Mouse (Mus musculus): ENCODE results near the gene Tmem100. TPM values are rescaled to one million over a fixed set of nuclear protein-coding genes. Genes with fewer than 3 reads are reported as not detected.

The Tmem100 gene
- polyA plus RNA-seq, 1 experiment from 2014 or later: 21.9 TPM

GRCm38 (mm10) chr11:89998996-89999770 is 31.0 kb upstream of the Tmem100 start:
- ATAC-seq (replicated peaks; ENCODE audit: low FRiP score): no peak
- H3K4me3 ChIP-seq (replicated peaks): no peak overlapping the region
- H3K4me2 ChIP-seq: no peak overlapping the region
- no peaks in the 10 kb centered on the region for H3K36me3 ChIP-seq
- peaks cover 15% of the 10 kb centered on the region for H3K4me1 ChIP-seq
- no peaks in the 10 kb centered on the region for H3K27me3 ChIP-seq
- 91% methylated on average over 18 of the region's 18 CpGs for WGBS
- no peaks in the 10 kb centered on the region for H3K9me3 ChIP-seq (replicated peaks)
- no peak overlapping the region for H3K9ac ChIP-seq
- H3K27ac ChIP-seq: no peak overlapping the region

GRCm38 (mm10) chr11:90000666-90001065 is 29.5 kb upstream of the Tmem100 start:
- no peak overlapping the region for H3K27ac ChIP-seq
- no peaks in the 10 kb centered on the region for H3K9me3 ChIP-seq (replicated peaks)
- no peaks in the 10 kb centered on the region for H3K36me3 ChIP-seq
- WGBS: 85% methylated on average over 4 of the region's 4 CpGs
- H3K9ac ChIP-seq: no peak overlapping the region
- no peak overlapping the region for H3K4me3 ChIP-seq (replicated peaks)
- peaks cover 10% of the 10 kb centered on the region for H3K4me1 ChIP-seq
- no peaks in the 10 kb centered on the region for H3K27me3 ChIP-seq
- ATAC-seq (replicated peaks; ENCODE audit: low FRiP score): no peak
- H3K4me2 ChIP-seq: no peak overlapping the region

GRCm38 (mm10) chr11:90001396-90002230 is 28.5 kb upstream of the Tmem100 start:
- Histone ChIP-seq H3K4me1 (peaks cover 13% of the 10 kb centered on the region), H3K27me3 (no peaks in the 10 kb centered on the region), H3K9ac (0 out of 2 replicates have a peak overlapping the region, but pooled peaks have one; percentile 64), H3K4me3 (replicated peaks) (peak overlapping the region; percentile 54), H3K27ac (peak overlapping the region; percentile 90), H3K9me3 (replicated peaks) (no peaks in the 10 kb centered on the region), H3K36me3 (no peaks in the 10 kb centered on the region), H3K4me2 (peak overlapping the region; percentile 84)
- WGBS: 81% methylated on average over 10 of the region's 10 CpGs
- ATAC-seq (replicated peaks; ENCODE audit: low FRiP score): no peak

- ATAC-seq (replicated peaks; ENCODE audit: low FRiP score): peak; percentile 97
- 8% methylated on average over 35 of the region's 35 CpGs for WGBS
- Histone ChIP-seq H3K9me3 (replicated peaks) (no peaks in the 10 kb centered on the region), H3K4me1 (peaks cover 13% of the 10 kb centered on the region), H3K27ac (peak within 1 kb of the TSS; percentile 90), H3K4me2 (peak within 1 kb of the TSS; percentile 84), H3K36me3 (no peaks in the 10 kb centered on the region), H3K9ac (peak within 1 kb of the TSS; percentile 64), H3K4me3 (replicated peaks) (peak within 1 kb of the TSS; percentile 54), H3K27me3 (no peaks in the 10 kb centered on the region)
Measured at GRCm38 (mm10) chr11:90002231-90002986, 27.7 kb upstream of the Tmem100 start, which contains the start of gene Pctp. Pctp (minus strand) TSS chr11:90002894.

- Histone ChIP-seq H3K4me2 (peak overlapping the region; percentile 84), H3K4me1 (peaks cover 14% of the 10 kb centered on the region), H3K36me3 (no peaks in the 10 kb centered on the region), H3K9ac (peak overlapping the region; percentile 64; the same call in 1 of the 2 replicates), H3K9me3 (replicated peaks) (no peaks in the 10 kb centered on the region), H3K27ac (peak overlapping the region; percentile 76; the same call in 1 of the 2 replicates), H3K27me3 (no peaks in the 10 kb centered on the region), H3K4me3 (replicated peaks) (peak overlapping the region; percentile 54)
- no peak for ATAC-seq (replicated peaks; ENCODE audit: low FRiP score)
- 14% methylated on average over 8 of the region's 8 CpGs for WGBS
Measured at GRCm38 (mm10) chr11:90002987-90003348, 27.2 kb upstream of the Tmem100 start.

- no peaks in the 10 kb centered on the region for H3K36me3 ChIP-seq
- peaks cover 16% of the 10 kb centered on the region for H3K4me1 ChIP-seq
- H3K27ac ChIP-seq: no peak overlapping the region
- H3K9me3 ChIP-seq (replicated peaks): no peaks in the 10 kb centered on the region
- 92% methylated on average over 4 of the region's 4 CpGs for WGBS
- peak overlapping the region; percentile 84; the same call in 1 of the 2 replicates for H3K4me2 ChIP-seq
- no peaks in the 10 kb centered on the region for H3K27me3 ChIP-seq
- H3K4me3 ChIP-seq (replicated peaks): peak overlapping the region; percentile 54; the same call in 1 of the 2 replicates
- ATAC-seq (replicated peaks; ENCODE audit: low FRiP score): no peak
- H3K9ac ChIP-seq: no peak overlapping the region
Measured at GRCm38 (mm10) chr11:90003386-90003785, 26.8 kb upstream of the Tmem100 start.

GRCm38 (mm10) chr11:90006111-90006510 is 24.0 kb upstream of the Tmem100 start:
- Histone ChIP-seq H3K4me3 (replicated peaks) (no peak overlapping the region), H3K27me3 (no peaks in the 10 kb centered on the region), H3K36me3 (no peaks in the 10 kb centered on the region), H3K9me3 (replicated peaks) (no peaks in the 10 kb centered on the region), H3K9ac (no peak overlapping the region), H3K4me2 (no peak overlapping the region), H3K27ac (no peak overlapping the region), H3K4me1 (peaks cover 16% of the 10 kb centered on the region)
- 26% methylated on average over 4 of the region's 4 CpGs for WGBS
- ATAC-seq (replicated peaks; ENCODE audit: low FRiP score): no peak

- Histone ChIP-seq H3K4me1 (0 out of 2 replicates have a peak, but pooled peaks cover 6% of the 10 kb centered on the region), H3K4me3 (replicated peaks) (no peak overlapping the region), H3K27ac (peak overlapping the region; percentile 4; the same call in 1 of the 2 replicates), H3K4me2 (no peak overlapping the region), H3K27me3 (no peaks in the 10 kb centered on the region), H3K9ac (no peak overlapping the region), H3K36me3 (no peaks in the 10 kb centered on the region), H3K9me3 (replicated peaks) (no peaks in the 10 kb centered on the region)
- ATAC-seq (replicated peaks; ENCODE audit: low FRiP score): no peak
- WGBS: 24% methylated on average over 7 of the region's 7 CpGs
Measured at GRCm38 (mm10) chr11:90007791-90008531, 22.2 kb upstream of the Tmem100 start.

- H3K4me3 ChIP-seq (replicated peaks): no peak overlapping the region
- 72% methylated on average over 6 of the region's 6 CpGs for WGBS
- H3K4me2 ChIP-seq: no peak overlapping the region
- H3K4me1 ChIP-seq: peaks cover 7% of the 10 kb centered on the region
- H3K9me3 ChIP-seq (replicated peaks): no peaks in the 10 kb centered on the region
- H3K9ac ChIP-seq: no peak overlapping the region
- no peaks in the 10 kb centered on the region; the same call in 1 of the 2 replicates for H3K27me3 ChIP-seq
- ATAC-seq (replicated peaks; ENCODE audit: low FRiP score): no peak
- H3K36me3 ChIP-seq: no peaks in the 10 kb centered on the region
- H3K27ac ChIP-seq: no peak overlapping the region
Measured at GRCm38 (mm10) chr11:90013657-90014056, 16.5 kb upstream of the Tmem100 start.

- WGBS: 45% methylated on average over 7 of the region's 7 CpGs
- H3K4me2 ChIP-seq: no peak overlapping the region
- no peaks in the 10 kb centered on the region for H3K9me3 ChIP-seq (replicated peaks)
- no peak for ATAC-seq (replicated peaks; ENCODE audit: low FRiP score)
- H3K36me3 ChIP-seq: no peaks in the 10 kb centered on the region
- peaks cover 7% of the 10 kb centered on the region for H3K4me1 ChIP-seq
- H3K4me3 ChIP-seq (replicated peaks): no peak overlapping the region
- no peak overlapping the region for H3K9ac ChIP-seq
- H3K27me3 ChIP-seq: no peaks in the 10 kb centered on the region; the same call in 1 of the 2 replicates
- peak overlapping the region; percentile 13; the same call in 1 of the 2 replicates for H3K27ac ChIP-seq
Measured at GRCm38 (mm10) chr11:90015281-90015680, 14.9 kb upstream of the Tmem100 start.

- no peaks in the 10 kb centered on the region for H3K9me3 ChIP-seq (replicated peaks)
- ATAC-seq (replicated peaks; ENCODE audit: low FRiP score): no peak
- H3K27me3 ChIP-seq: no peaks in the 10 kb centered on the region; the same call in 1 of the 2 replicates
- whole genome bisulfite sequencing: 17% methylated on average over 7 of the region's 7 CpGs
- H3K4me3 ChIP-seq (replicated peaks): no peak overlapping the region
- no peaks in the 10 kb centered on the region for H3K36me3 ChIP-seq
- H3K4me1 ChIP-seq: peaks cover 7% of the 10 kb centered on the region
- H3K9ac ChIP-seq: no peak overlapping the region
- H3K27ac ChIP-seq: no peak overlapping the region
- H3K4me2 ChIP-seq: 0 out of 2 replicates have a peak overlapping the region, but pooled peaks have one; percentile 12
Measured at GRCm38 (mm10) chr11:90019161-90019560, 11.0 kb upstream of the Tmem100 start.
